Mouse (Mus musculus) forebrain, embryonic 15.5 days (tissue): ENCODE measurements around the gene Prph. TPM values are rescaled to one million over a fixed set of nuclear protein-coding genes. Genes with fewer than 3 reads are reported as not detected.

Source experiments
- ATAC-seq: fragments of 200-750 bp; cut with Nextera tagmentation; replicated peaks from 2 replicates; pipeline ENCODE4 v1.8.0; 2017; ENCODE audit warnings: mild to moderate bottlenecking, moderate TSS enrichment, moderate library complexity
- H3K27ac ChIP-seq: fragments of 300-500 bp; sonication (generic); replicated peaks from 2 replicates; pipeline ENCODE4 v1.5.1; 2015; ENCODE audit warnings: mild to moderate bottlenecking, inconsistent platforms
- H3K27me3 ChIP-seq: fragments of 300-500 bp; sonication (generic); 2 replicates; pipeline ENCODE4 v1.6.1; 2015; ENCODE audit warnings: inconsistent platforms
- H3K36me3 ChIP-seq: fragments of 300-500 bp; sonication (generic); 2 replicates; pipeline ENCODE4 v1.6.1; 2015; ENCODE audit warnings: mild to moderate bottlenecking, inconsistent platforms
- H3K4me1 ChIP-seq: fragments of 300-500 bp; sonication (generic); 2 replicates; pipeline ENCODE4 v1.6.1; 2015; ENCODE audit warnings: inconsistent platforms
- H3K4me2 ChIP-seq: fragments of 300-500 bp; sonication (generic); replicated peaks from 2 replicates; pipeline ENCODE4 v1.6.1; 2015; ENCODE audit warnings: mild to moderate bottlenecking, inconsistent platforms
- H3K4me3 ChIP-seq: fragments of 300-500 bp; sonication (generic); 2 replicates; pipeline ENCODE4 v1.5.1; 2015; ENCODE audit warnings: mild to moderate bottlenecking, inconsistent platforms
- H3K9ac ChIP-seq: fragments of 300-500 bp; sonication (generic); replicated peaks from 2 replicates; pipeline ENCODE4 v1.6.1; 2015; ENCODE audit warnings: mild to moderate bottlenecking, inconsistent platforms
- H3K9me3 ChIP-seq: fragments of 300-500 bp; sonication (generic); 2 replicates; pipeline ENCODE4 v1.6.1; 2016; ENCODE audit warnings: inconsistent platforms
- WGBS: fragments of 180-500 bp; shearing (Covaris S2); methylation state at CpG from one replicate; pipeline ENCODE4 v1.1.7; 2015; ENCODE audit warnings: mixed read lengths; 5-methylcytosine and 5-hydroxymethylcytosine counted together
- polyA plus RNA-seq: library from polyadenylated mRNA; unstranded; fragments of >200 nt; fragmentation: Nextera tagmentation; extraction: Ambion mirVana; gene quantifications from 2 replicates; pipeline ENCODE4 v1.2.1, GENCODE M21; 2015

Gene Prph
- 0.97 and 1.3 TPM in 2 replicates for polyA plus RNA-seq

- Histone ChIP-seq H3K27ac (no peak within 1 kb of the TSS), H3K9me3 (no peaks in the 10 kb centered on the region), H3K4me1 (peaks cover 32% of the 10 kb centered on the region), H3K4me3 (peak within 1 kb of the TSS; percentile 37), H3K9ac (peak within 1 kb of the TSS; percentile 37; the same call in 1 of the 2 replicates), H3K27me3 (peaks cover 68% of the 10 kb centered on the region), H3K4me2 (peak within 1 kb of the TSS; percentile 68), H3K36me3 (no peaks in the 10 kb centered on the region)
- 3% methylated on average over 28 of the region's 30 CpGs for WGBS
- no peak for ATAC-seq
Observed at GRCm38 (mm10) chr15:99055040-99055439, at the start of gene Prph. Gene Prph (plus strand): TSS chr15:99055174.

DNA sequence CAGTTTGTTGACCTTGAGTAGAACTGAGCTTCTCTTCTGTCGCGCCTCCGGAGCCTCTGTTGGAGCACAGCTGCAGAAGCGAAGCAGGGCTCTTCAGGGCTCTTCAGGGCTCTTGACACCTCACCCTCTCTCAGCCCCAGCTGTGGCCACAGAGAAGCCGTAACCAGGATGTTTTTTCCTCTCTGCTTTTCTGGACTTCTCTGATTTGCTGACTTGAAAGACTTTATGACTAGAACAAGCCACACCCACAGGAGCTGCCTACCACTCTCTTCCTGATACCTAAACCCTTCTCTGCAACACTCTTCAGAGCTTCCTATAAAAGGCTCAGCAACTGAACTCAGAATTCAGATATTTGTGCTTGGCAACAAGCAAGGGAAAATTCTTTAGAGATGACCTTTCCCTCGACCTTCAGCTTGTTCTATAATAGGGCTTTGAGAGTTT, 46.2 kb upstream of the Prph start:
- Histone ChIP-seq H3K4me2 (no peak overlapping the region), H3K9me3 (no peaks in the 10 kb centered on the region), H3K27ac (no peak overlapping the region), H3K4me3 (no peak overlapping the region), H3K36me3 (no peaks in the 10 kb centered on the region), H3K27me3 (no peaks in the 10 kb centered on the region), H3K9ac (no peak overlapping the region), H3K4me1 (no peaks in the 10 kb centered on the region)
- ATAC-seq, result no peak
- WGBS, result 78% methylated on average over 6 of the region's 6 CpGs

DNA sequence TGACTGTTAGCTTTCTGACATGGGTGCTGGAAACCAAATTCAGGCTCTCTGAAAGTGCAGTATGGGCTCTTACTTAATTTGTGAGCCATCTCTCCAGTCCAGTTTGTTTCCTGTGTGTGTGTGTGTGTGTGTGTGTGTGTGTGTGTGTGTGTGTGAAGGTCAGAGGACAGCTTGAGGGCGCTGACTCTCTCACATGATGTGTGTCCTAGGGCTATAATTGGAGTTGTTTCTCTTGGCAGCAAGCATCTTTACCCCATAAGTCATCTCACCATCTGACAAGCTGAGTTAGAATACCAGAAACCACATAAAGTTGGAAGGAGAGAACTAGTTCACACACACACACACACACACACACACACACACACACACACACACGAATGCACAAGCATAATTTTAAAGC, 44.1 kb upstream of the Prph start:
- no peak overlapping the region for H3K4me3 ChIP-seq
- no peaks in the 10 kb centered on the region for H3K4me1 ChIP-seq
- H3K9ac ChIP-seq, result no peak overlapping the region
- no peaks in the 10 kb centered on the region for H3K9me3 ChIP-seq
- no peak overlapping the region for H3K27ac ChIP-seq
- no peak for ATAC-seq
- no peaks in the 10 kb centered on the region for H3K27me3 ChIP-seq
- H3K4me2 ChIP-seq, result no peak overlapping the region
- 87% methylated on average over 2 of the region's 2 CpGs for WGBS
- H3K36me3 ChIP-seq, result no peaks in the 10 kb centered on the region

GRCm38 (mm10) chr15:99011946-99012345, 43.0 kb upstream of the Prph start:
- 89% methylated on average over 3 of the region's 3 CpGs for WGBS
- Histone ChIP-seq H3K9me3 (no peaks in the 10 kb centered on the region), H3K27me3 (no peaks in the 10 kb centered on the region), H3K4me3 (no peak overlapping the region), H3K27ac (no peak overlapping the region), H3K4me1 (no peaks in the 10 kb centered on the region), H3K36me3 (no peaks in the 10 kb centered on the region), H3K4me2 (no peak overlapping the region), H3K9ac (no peak overlapping the region)
- no peak for ATAC-seq

GRCm38 (mm10) chr15:99014496-99015030, 40.4 kb upstream of the Prph start:
- Histone ChIP-seq H3K4me2 (no peak overlapping the region), H3K4me3 (no peak overlapping the region), H3K36me3 (no peaks in the 10 kb centered on the region), H3K9me3 (no peaks in the 10 kb centered on the region), H3K9ac (no peak overlapping the region), H3K27me3 (no peaks in the 10 kb centered on the region), H3K4me1 (peaks cover 9% of the 10 kb centered on the region), H3K27ac (no peak overlapping the region)
- WGBS, result 63% methylated on average over 9 of the region's 9 CpGs
- no peak for ATAC-seq

DNA sequence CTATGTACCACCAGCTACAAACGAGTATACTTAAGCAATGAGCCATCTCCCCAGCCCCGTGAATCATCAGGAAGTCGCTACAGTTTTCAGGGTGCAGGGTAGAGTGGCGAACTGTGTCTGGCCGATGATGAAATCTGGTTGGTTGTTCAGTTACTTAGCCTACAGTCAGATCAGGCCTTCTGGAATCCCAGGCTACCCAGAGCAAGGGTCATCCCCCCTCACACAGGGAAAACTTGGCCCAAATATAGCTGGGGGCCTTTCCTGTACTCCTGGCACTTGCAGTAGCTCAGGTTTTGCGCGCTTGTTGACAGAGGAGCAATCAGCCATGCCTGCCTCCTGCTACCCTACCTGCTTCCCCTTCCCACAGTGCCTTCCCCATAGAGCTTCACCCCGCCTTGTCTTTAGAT, 37.6 kb upstream of the Prph start:
- H3K27ac ChIP-seq, result no peak overlapping the region
- H3K36me3 ChIP-seq, result no peaks in the 10 kb centered on the region
- H3K9ac ChIP-seq, result no peak overlapping the region
- H3K4me3 ChIP-seq, result no peak overlapping the region
- peaks cover 9% of the 10 kb centered on the region for H3K4me1 ChIP-seq
- H3K27me3 ChIP-seq, result no peaks in the 10 kb centered on the region
- no peaks in the 10 kb centered on the region for H3K9me3 ChIP-seq
- no peak overlapping the region for H3K4me2 ChIP-seq
- 83% methylated on average over 8 of the region's 8 CpGs for WGBS
- ATAC-seq, result no peak

DNA sequence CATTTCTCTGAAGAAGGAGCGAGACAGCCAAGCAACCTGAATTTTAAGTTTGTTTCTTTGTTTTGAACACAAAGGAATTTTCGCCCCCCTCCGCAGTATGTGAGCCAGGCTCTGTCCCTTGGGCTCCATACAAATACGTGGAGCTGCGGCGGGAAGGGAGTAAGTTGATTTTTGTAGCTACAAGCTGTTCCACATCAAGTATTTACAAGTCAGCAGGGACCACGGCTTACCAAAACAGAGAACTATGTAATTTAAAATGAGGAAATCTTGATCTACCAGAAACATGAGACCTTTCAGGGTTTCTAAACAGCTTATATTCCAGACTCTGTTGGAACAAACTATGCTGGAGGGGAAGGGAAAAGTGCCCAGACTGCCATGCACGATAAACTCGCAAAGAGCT, 37.0 kb upstream of the Prph start:
- 38% methylated on average over 9 of the region's 9 CpGs for WGBS
- Histone ChIP-seq H3K4me1 (peaks cover 9% of the 10 kb centered on the region), H3K4me3 (no peak overlapping the region), H3K4me2 (no peak overlapping the region), H3K36me3 (no peaks in the 10 kb centered on the region), H3K9ac (no peak overlapping the region), H3K27ac (no peak overlapping the region), H3K9me3 (no peaks in the 10 kb centered on the region), H3K27me3 (no peaks in the 10 kb centered on the region)
- no peak for ATAC-seq

DNA sequence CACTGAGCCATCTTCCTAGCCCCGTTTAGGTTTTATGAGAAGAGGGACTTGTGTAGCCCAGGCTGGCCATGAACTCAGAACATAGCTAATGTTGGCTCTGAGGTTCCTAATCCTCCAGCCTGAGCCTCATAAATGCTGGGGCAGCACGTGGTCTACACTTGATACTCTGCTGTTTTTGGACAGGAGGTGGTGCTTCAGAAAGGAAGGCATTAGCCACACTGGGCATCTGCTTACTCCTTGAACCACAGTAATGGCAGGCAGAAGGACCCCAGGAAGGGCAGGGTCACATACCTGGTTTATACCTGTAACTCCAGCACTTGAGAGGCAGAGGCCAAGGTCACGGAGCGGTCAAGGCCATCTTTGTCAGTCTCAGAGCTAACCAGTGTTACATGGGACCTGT, 36.3 kb upstream of the Prph start:
- no peaks in the 10 kb centered on the region for H3K27me3 ChIP-seq
- no peak overlapping the region for H3K9ac ChIP-seq
- no peak overlapping the region for H3K4me2 ChIP-seq
- WGBS, result 87% methylated on average over 4 of the region's 4 CpGs
- H3K27ac ChIP-seq, result no peak overlapping the region
- no peaks in the 10 kb centered on the region for H3K36me3 ChIP-seq
- no peak for ATAC-seq
- no peaks in the 10 kb centered on the region for H3K9me3 ChIP-seq
- no peak overlapping the region for H3K4me3 ChIP-seq
- peaks cover 9% of the 10 kb centered on the region for H3K4me1 ChIP-seq

- Histone ChIP-seq H3K4me1 (peaks cover 9% of the 10 kb centered on the region), H3K4me3 (no peak overlapping the region), H3K36me3 (no peaks in the 10 kb centered on the region), H3K27ac (no peak overlapping the region), H3K4me2 (no peak overlapping the region), H3K9ac (no peak overlapping the region), H3K27me3 (0 out of 2 replicates have a peak, but pooled peaks cover 2% of the 10 kb centered on the region), H3K9me3 (no peaks in the 10 kb centered on the region)
- no peak for ATAC-seq
- 60% methylated on average over 8 of the region's 8 CpGs for WGBS
Observed at GRCm38 (mm10) chr15:99019436-99019835, 35.5 kb upstream of the Prph start.

GRCm38 (mm10) chr15:99020171-99020570, 34.8 kb upstream of the Prph start:
- Histone ChIP-seq H3K36me3 (no peaks in the 10 kb centered on the region), H3K4me3 (no peak overlapping the region), H3K27me3 (0 out of 2 replicates have a peak, but pooled peaks cover 2% of the 10 kb centered on the region), H3K27ac (no peak overlapping the region), H3K4me2 (no peak overlapping the region), H3K9ac (no peak overlapping the region), H3K4me1 (peaks cover 9% of the 10 kb centered on the region), H3K9me3 (no peaks in the 10 kb centered on the region)
- WGBS, result 89% methylated on average over 4 of the region's 4 CpGs
- ATAC-seq, result no peak

DNA sequence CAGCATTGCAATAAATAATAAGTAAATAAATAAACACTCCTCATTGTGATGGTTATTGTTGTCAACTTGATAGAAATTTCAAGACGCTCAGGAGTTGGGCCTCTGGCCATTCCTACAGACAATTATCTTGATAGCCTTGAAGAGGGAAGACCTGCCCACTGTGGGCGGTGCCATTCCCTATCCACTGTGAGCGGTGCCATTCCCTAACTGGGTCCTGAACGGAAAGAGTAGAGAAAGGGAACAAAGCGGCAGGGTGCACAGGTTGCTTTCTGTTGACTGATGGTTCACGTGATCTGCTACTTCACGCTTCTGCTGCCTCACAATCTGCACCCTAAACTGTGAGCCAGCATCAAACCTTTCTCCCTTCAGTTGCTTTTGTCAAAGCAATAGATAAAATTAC, 33.7 kb upstream of the Prph start:
- 95% methylated on average over 7 of the region's 7 CpGs for WGBS
- H3K27me3 ChIP-seq, result 0 out of 2 replicates have a peak, but pooled peaks cover 2% of the 10 kb centered on the region
- H3K4me3 ChIP-seq, result no peak overlapping the region
- H3K36me3 ChIP-seq, result no peaks in the 10 kb centered on the region
- no peak overlapping the region for H3K9ac ChIP-seq
- H3K4me2 ChIP-seq, result no peak overlapping the region
- H3K27ac ChIP-seq, result no peak overlapping the region
- ATAC-seq, result no peak
- no peaks in the 10 kb centered on the region for H3K9me3 ChIP-seq
- peaks cover 9% of the 10 kb centered on the region for H3K4me1 ChIP-seq

GRCm38 (mm10) chr15:99024668-99025314, 30.2 kb upstream of the Prph start:
- no peak for ATAC-seq
- no peak overlapping the region for H3K9ac ChIP-seq

GRCm38 (mm10) chr15:99025414-99025813, 29.6 kb upstream of the Prph start:
- H3K4me3 ChIP-seq, result no peak overlapping the region
- H3K27ac ChIP-seq, result no peak overlapping the region
- no peak overlapping the region for H3K4me2 ChIP-seq
- 81% methylated on average over 13 of the region's 13 CpGs for WGBS
- no peak overlapping the region for H3K9ac ChIP-seq
- ATAC-seq, result no peak
- no peaks in the 10 kb centered on the region for H3K9me3 ChIP-seq
- H3K27me3 ChIP-seq, result 0 out of 2 replicates have a peak, but pooled peaks cover 2% of the 10 kb centered on the region
- no peaks in the 10 kb centered on the region for H3K36me3 ChIP-seq
- H3K4me1 ChIP-seq, result peaks cover 15% of the 10 kb centered on the region

More at GRCm38 (mm10) chr15:99024668-99025314, 30.2 kb upstream of the Prph start:
- Histone ChIP-seq H3K4me1 (peaks cover 9% of the 10 kb centered on the region), H3K4me3 (no peak overlapping the region), H3K27ac (no peak overlapping the region), H3K36me3 (no peaks in the 10 kb centered on the region), H3K9me3 (no peaks in the 10 kb centered on the region), H3K27me3 (0 out of 2 replicates have a peak, but pooled peaks cover 2% of the 10 kb centered on the region), H3K4me2 (no peak overlapping the region)
- 17% methylated on average over 7 of the region's 8 CpGs for WGBS
